Mouse (Mus musculus) right cerebral cortex, postnatal 14 days (tissue): ENCODE results near the gene Olfr1132.
"Not testable (repeated sequence)": the region's sequence is repeated elsewhere in the genome, so short reads cannot be mapped to it uniquely, and the experiment has no call there.

Experiments
- DNase-seq: peaks from one replicate; pipeline ENCODE4 v3.0.0; 2022

Gene Olfr1132

DNA sequence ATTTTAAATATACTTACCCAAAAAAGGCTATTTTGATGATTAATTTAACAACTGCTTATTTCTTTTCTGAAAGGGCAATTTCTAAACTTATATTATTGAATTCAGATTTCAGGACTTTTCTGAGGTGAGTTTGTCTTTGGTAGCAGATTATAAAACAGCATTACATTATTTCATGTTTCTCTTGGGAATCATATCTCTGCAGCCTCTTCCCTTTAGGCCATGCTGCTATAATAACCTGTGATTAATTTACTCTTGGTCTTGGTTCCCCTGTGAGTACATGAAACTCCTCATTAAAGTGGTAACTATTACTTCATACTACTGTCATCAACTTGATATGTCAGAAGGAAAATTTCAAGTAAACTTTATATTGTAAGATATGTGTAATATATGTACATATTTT, at the start of gene Olfr1132:
Gene Olfr1132 (minus strand): TSS at position 101 of the 400 bp plus-strand sequence.
- no peak for DNase-seq

DNA sequence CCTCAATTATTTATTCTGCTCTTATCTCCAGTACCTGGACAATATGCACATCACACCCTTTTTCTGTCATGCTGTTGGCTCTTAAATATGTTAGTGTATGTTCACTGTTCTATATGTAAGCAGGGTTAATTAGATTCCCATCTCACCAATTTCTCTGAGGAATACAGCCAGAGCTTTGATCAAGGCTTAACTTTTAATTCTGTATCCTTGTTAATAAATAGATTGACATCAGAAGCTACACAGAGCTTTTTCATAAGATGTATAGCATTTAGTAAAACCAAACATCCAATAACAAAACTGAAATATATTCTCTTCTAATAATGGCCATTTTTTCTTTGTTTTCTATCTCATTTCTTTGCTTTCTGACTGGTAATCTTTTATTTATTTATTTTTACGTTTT, 36.2 kb upstream of the Olfr1132 start, which contains the start of gene Olfr1135:
Gene Olfr1135 (minus strand): TSS at position 101 of the 400 bp plus-strand sequence.
- no peak for DNase-seq

DNA sequence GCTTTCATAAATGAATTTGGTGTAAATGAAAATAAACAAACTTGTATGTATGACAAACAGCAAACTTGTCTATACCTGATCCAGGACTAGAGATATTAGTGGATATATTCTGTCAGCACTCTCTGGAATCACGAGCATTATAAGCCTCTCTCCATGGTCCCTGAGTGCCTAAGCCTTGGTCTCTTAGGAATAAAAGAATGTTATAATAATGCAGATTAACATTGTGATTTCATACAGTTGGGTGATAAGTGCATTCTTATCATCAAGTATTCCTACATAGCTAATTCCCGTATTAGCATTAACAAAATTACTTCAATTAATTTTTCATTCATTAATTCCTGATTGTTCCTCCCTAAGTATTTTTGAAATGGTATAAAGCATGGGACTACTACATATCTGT, 21.0 kb upstream of the Olfr1132 start, which contains the start of gene Olfr1134:
Gene Olfr1134 (minus strand): TSS at position 101 of the 400 bp plus-strand sequence.
- no peak for DNase-seq

DNA sequence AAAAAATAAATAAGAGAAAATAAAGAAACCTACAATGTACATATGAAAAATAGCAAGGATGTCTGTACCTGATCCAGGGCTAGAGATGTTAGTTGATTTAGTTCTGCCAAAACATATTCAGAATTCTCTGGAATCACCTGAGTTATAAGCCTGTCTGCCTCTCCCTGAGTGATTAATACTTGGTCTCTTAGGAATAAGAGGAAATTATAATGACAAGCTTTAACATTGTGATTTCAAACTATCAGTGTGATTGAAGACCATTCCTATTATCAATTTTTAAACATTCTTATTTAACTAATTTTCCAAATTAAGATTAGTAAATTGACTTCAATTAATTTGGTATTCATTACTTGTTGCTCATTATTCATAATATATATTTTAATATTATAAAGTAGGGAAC, 9.9 kb upstream of the Olfr1132 start, which contains the start of gene Olfr1133:
Gene Olfr1133 (minus strand): TSS at position 101 of the 400 bp plus-strand sequence.
- DNase-seq = no peak

DNA sequence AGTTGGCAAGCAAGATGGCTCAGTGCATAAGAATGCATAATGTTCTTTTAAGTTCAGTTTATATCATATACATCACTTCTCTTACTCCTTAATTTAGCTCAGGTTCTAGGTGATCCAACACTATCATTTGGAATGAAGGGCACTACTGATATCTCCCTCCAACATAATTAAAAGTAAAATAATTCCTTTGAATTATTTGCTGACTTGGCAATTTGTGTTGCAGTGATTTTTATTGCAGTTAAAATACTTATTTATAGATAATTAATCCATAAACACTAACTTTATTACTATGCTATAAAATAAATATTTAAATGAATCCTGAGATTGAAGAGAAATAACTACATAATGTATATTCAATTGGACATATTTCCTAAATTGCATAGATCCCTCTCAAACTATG, 5.1 kb upstream of the Olfr1132 start:
- no peak for DNase-seq

DNA sequence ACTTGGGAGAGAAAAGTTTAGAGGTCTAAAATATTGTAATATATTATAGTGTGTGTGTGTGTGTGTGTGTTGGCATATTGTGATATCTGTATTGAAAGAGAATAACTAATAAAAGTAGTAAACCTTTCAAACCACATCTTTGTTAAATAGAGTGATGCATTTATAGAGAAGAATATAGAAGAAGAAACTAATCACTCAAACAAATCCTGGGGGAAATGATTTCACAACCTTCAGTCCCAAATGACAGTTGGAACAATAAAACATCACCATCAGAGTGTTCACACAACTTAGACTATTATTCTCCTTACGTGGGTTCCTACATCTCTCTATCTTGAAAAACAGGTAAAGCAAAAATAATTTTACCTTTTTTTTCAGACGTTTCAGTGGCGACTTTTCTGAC, 10.5 kb downstream of the Olfr1132 start, which contains the start of gene Olfr1131:
Gene Olfr1131 (plus strand): TSS at position 301 of the 400 bp plus-strand sequence.
- DNase-seq = no peak

DNA sequence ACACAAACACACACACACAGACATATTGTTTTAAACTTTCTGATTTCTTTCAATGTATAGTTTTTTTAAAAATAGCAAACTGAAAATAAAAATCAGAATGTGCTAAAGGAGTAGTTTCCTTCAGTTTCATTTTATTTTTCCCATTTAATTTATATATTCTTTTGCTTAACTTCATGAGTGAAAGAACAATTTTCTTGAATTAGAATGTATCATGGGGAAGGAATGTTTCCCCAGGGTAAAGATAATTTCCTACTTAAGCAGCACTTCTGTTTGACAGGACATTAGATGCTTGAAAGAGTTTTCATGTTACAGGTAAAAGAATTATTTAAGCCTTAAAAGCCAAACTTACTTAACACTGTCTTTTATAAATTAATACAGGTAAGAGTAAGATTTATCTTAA, 31.4 kb downstream of the Olfr1132 start, which contains the start of gene Olfr1130:
Gene Olfr1130 (plus strand): TSS at position 301 of the 400 bp plus-strand sequence.
- not testable (repeated sequence) for DNase-seq
